In genomic region chr19:10847311-10848087, GRCm38 (mm10) we compare ENCODE assay signal across 16 mouse cellular contexts. TPM values are rescaled to one million over a fixed set of nuclear protein-coding genes. Genes with fewer than 3 reads are reported as not detected.
A peak's percentile ranks its signal among the peaks of the same experiment; 100 is the strongest.
DNase-seq lines count a peak whose midpoint lies in the region; ATAC-seq lines count a peak whose summit lies in the region.
"Had no signal": no experiment of that assay in that cellular context is flagged by ENCODE, and none has a peak within 500 bp of the region (broad histone marks: within the 10 kb centered on the region; RNA-seq: fewer than 3 reads in every experiment).

No protein-coding gene starts in this region.

- DNase-seq in adrenal gland, adult (ENCODE audit: inconsistent age in 2 of 2, low spot score in 1 of 2), result peak; percentile 76 to 90
- DNase-seq in adrenal gland, adult 18-20 months (ENCODE audit: low spot score in 2 of 2), result no peak
- peak; percentile 51 for DNase-seq in ovary, adult 18-20 months (ENCODE audit: low spot score)
- no peak for DNase-seq in ovary, postnatal 14 days (ENCODE audit: low spot score)
- DNase-seq in kidney, postnatal 4 days, result peak; percentile 78
- DNase-seq: midbrain, embryonic 14.5 days; spleen, adult 18-20 months had no signal

- no peaks in the 10 kb centered on the region for H3K36me3 ChIP-seq in hindbrain, embryonic 12.5 days
- H3K36me3 ChIP-seq in hindbrain, embryonic 16.5 days (ENCODE audit: control insufficient read depth, insufficient read depth, low read length), result no peaks in the 10 kb centered on the region
- no peaks in the 10 kb centered on the region for H3K36me3 ChIP-seq in intestine, embryonic 15.5 days
- H3K36me3 ChIP-seq: embryonic facial prominence, embryonic 13.5 days; heart, embryonic 13.5 days; neural tube, embryonic 15.5 days had no signal

- H3K9me3 ChIP-seq in hindbrain, embryonic 12.5 days (replicated peaks), result no peaks in the 10 kb centered on the region
- H3K9me3 ChIP-seq in hindbrain, embryonic 16.5 days (ENCODE audit: control insufficient read depth, low read length), result no peaks in the 10 kb centered on the region
- H3K9me3 ChIP-seq in intestine, embryonic 15.5 days, result no peaks in the 10 kb centered on the region
- H3K9me3 ChIP-seq: embryonic facial prominence, embryonic 13.5 days; heart, embryonic 13.5 days; neural tube, embryonic 15.5 days had no signal

- H3K4me3 ChIP-seq in hindbrain, embryonic 12.5 days, result no peak overlapping the region
- H3K4me3 ChIP-seq in hindbrain, embryonic 16.5 days (ENCODE audit: low read length), result no peak overlapping the region
- no peak overlapping the region for H3K4me3 ChIP-seq in intestine, embryonic 15.5 days (replicated peaks)
- H3K4me3 ChIP-seq: embryonic facial prominence, embryonic 13.5 days; heart, embryonic 13.5 days; left cerebral cortex, adult 2 months; neural tube, embryonic 15.5 days had no signal

- H3K9ac ChIP-seq in hindbrain, embryonic 12.5 days, result no peak overlapping the region
- H3K9ac ChIP-seq in hindbrain, embryonic 16.5 days (ENCODE audit: low read depth, low read length), result no peak overlapping the region
- no peak overlapping the region for H3K9ac ChIP-seq in intestine, embryonic 15.5 days
- H3K9ac ChIP-seq: embryonic facial prominence, embryonic 13.5 days; heart, embryonic 13.5 days; neural tube, embryonic 15.5 days had no signal

- no peak for ATAC-seq in hindbrain, embryonic 12.5 days (ENCODE audit: low FRiP score)
- ATAC-seq in hindbrain, embryonic 16.5 days, result no peak
- no peak for ATAC-seq in intestine, embryonic 15.5 days
- ATAC-seq: activated CD4-positive, CD25-positive, alpha-beta regulatory T cell, adult 4 months had no signal

- 45% methylated on average over 3 of the region's 3 CpGs for WGBS in hindbrain, embryonic 12.5 days
- 32% methylated on average over 3 of the region's 3 CpGs for WGBS in hindbrain, embryonic 16.5 days
- 55% methylated on average over 3 of the region's 3 CpGs for WGBS in intestine, embryonic 15.5 days

- H3K27me3 ChIP-seq in hindbrain, embryonic 12.5 days, result peaks cover 9% of the 10 kb centered on the region; the same call in 1 of the 2 replicates
- H3K27me3 ChIP-seq in hindbrain, embryonic 16.5 days (replicated peaks; ENCODE audit: control insufficient read depth, insufficient read depth, low read length), result no peaks in the 10 kb centered on the region
- H3K27me3 ChIP-seq in intestine, embryonic 15.5 days (replicated peaks), result no peaks in the 10 kb centered on the region
- H3K27me3 ChIP-seq: neural tube, embryonic 15.5 days had no signal

- H3K4me2 ChIP-seq in hindbrain, embryonic 12.5 days (replicated peaks), result no peak overlapping the region
- no peak overlapping the region for H3K4me2 ChIP-seq in hindbrain, embryonic 16.5 days (ENCODE audit: low read length)
- H3K4me2 ChIP-seq in intestine, embryonic 15.5 days (replicated peaks), result no peak overlapping the region
- H3K4me2 ChIP-seq: embryonic facial prominence, embryonic 13.5 days; heart, embryonic 13.5 days; neural tube, embryonic 15.5 days had no signal

- H3K27ac ChIP-seq in hindbrain, embryonic 12.5 days, result 0 out of 2 replicates have a peak overlapping the region, but pooled peaks have one; percentile 2
- H3K27ac ChIP-seq in hindbrain, embryonic 16.5 days (ENCODE audit: low read depth, low read length), result no peak overlapping the region
- no peak overlapping the region for H3K27ac ChIP-seq in intestine, embryonic 15.5 days
- H3K27ac ChIP-seq: embryonic facial prominence, embryonic 13.5 days; heart, embryonic 13.5 days; left cerebral cortex, adult 2 months; neural tube, embryonic 15.5 days had no signal

- peaks cover 3% of the 10 kb centered on the region; the same call in 1 of the 2 replicates for H3K4me1 ChIP-seq in hindbrain, embryonic 12.5 days
- H3K4me1 ChIP-seq in hindbrain, embryonic 16.5 days (ENCODE audit: control insufficient read depth, insufficient read depth, low read depth, low read length), result peaks cover 2% of the 10 kb centered on the region; the same call in 1 of the 2 replicates
- H3K4me1 ChIP-seq in intestine, embryonic 15.5 days (replicated peaks), result no peaks in the 10 kb centered on the region
- H3K4me1 ChIP-seq: embryonic facial prominence, embryonic 13.5 days had no signal

RNA-seq across cellular contexts. Expression of gene Slc15a3, which starts 8.0 kb away (rescaled TPM):
- 1 to 10 TPM; 3.1 to 6.5 TPM for total RNA-seq in adrenal gland, adult 18-20 months (2021)
- 0.26 and 0.51 TPM in 2 replicates for polyA plus RNA-seq in hindbrain, embryonic 12.5 days (2016; fragmentation: Nextera tagmentation; extraction: Ambion mirVana)
- polyA plus RNA-seq in hindbrain, embryonic 16.5 days (2015; fragmentation: Nextera tagmentation; extraction: Ambion mirVana), result 0.20 and 0.33 TPM in 2 replicates
- polyA plus RNA-seq in intestine, embryonic 15.5 days (2015; fragmentation: Nextera tagmentation; extraction: Ambion mirVana), result 0.30 and 0.65 TPM in 2 replicates

RNA-seq across cellular contexts. Expression of gene Cd6, which starts 17.6 kb away (rescaled TPM):
- under 1 TPM in 1 of 2 experiments, not detected in 1; 0.32 TPM for total RNA-seq in adrenal gland, adult 18-20 months (2021)
- not detected in 2 replicates for polyA plus RNA-seq in hindbrain, embryonic 12.5 days (2016; fragmentation: Nextera tagmentation; extraction: Ambion mirVana)
- not detected in 2 replicates for polyA plus RNA-seq in hindbrain, embryonic 16.5 days (2015; fragmentation: Nextera tagmentation; extraction: Ambion mirVana)
- 0.19 and 0.57 TPM in 2 replicates for polyA plus RNA-seq in intestine, embryonic 15.5 days (2015; fragmentation: Nextera tagmentation; extraction: Ambion mirVana)
- polyA plus RNA-seq: midbrain, embryonic 14.5 days; neural tube, embryonic 15.5 days; testis, adult 2 months had no signal

RNA-seq across cellular contexts. Expression of gene Tmem132a, which starts 22.2 kb away (rescaled TPM):
- total RNA-seq in adrenal gland, adult 18-20 months (2021), result 10 to 100 TPM; 17.1 to 28.0 TPM
- 147 and 151 TPM in 2 replicates for polyA plus RNA-seq in hindbrain, embryonic 12.5 days (2016; fragmentation: Nextera tagmentation; extraction: Ambion mirVana)
- polyA plus RNA-seq in hindbrain, embryonic 16.5 days (2015; fragmentation: Nextera tagmentation; extraction: Ambion mirVana), result 180 and 196 TPM in 2 replicates
- 37.7 TPM in 2 replicates for polyA plus RNA-seq in intestine, embryonic 15.5 days (2015; fragmentation: Nextera tagmentation; extraction: Ambion mirVana)

RNA-seq across cellular contexts. Expression of gene Tmem109, which starts 34.3 kb away (rescaled TPM):
- total RNA-seq in adrenal gland, adult 18-20 months (2021), result 100 to 1,000 TPM; 110 to 148 TPM
- polyA plus RNA-seq in hindbrain, embryonic 12.5 days (2016; fragmentation: Nextera tagmentation; extraction: Ambion mirVana), result 46.0 and 46.2 TPM in 2 replicates
- polyA plus RNA-seq in hindbrain, embryonic 16.5 days (2015; fragmentation: Nextera tagmentation; extraction: Ambion mirVana), result 50.2 and 50.7 TPM in 2 replicates
- polyA plus RNA-seq in intestine, embryonic 15.5 days (2015; fragmentation: Nextera tagmentation; extraction: Ambion mirVana), result 75.4 and 80.6 TPM in 2 replicates

RNA-seq across cellular contexts. Expression of gene Prpf19, which starts 47.5 kb away (rescaled TPM):
- 100 to 1,000 TPM; 120 to 168 TPM for total RNA-seq in adrenal gland, adult 18-20 months (2021)
- polyA plus RNA-seq in hindbrain, embryonic 12.5 days (2016; fragmentation: Nextera tagmentation; extraction: Ambion mirVana), result 37.3 and 37.7 TPM in 2 replicates
- 35.0 and 39.1 TPM in 2 replicates for polyA plus RNA-seq in hindbrain, embryonic 16.5 days (2015; fragmentation: Nextera tagmentation; extraction: Ambion mirVana)
- 35.8 and 39.2 TPM in 2 replicates for polyA plus RNA-seq in intestine, embryonic 15.5 days (2015; fragmentation: Nextera tagmentation; extraction: Ambion mirVana)

Comparison
In these comparisons a context has a peak if more than half of its experiments do, and no peak if none do; other contexts are left out.
1. DNase-seq: peak in adrenal gland, adult (2 of 2), ovary, adult 18-20 months (single experiment) and kidney, postnatal 4 days (2 of 2); none in adrenal gland, adult 18-20 months (0 of 2) and ovary, postnatal 14 days (single experiment).